Mouse (Mus musculus) brain, embryonic 14.5 days (tissue): ENCODE data around the gene Hexb.

ENCODE experiments used
- CTCF ChIP-seq: fragments of 200-500 bp; IDR thresholded peaks from 2 replicates; pipeline ENCODE4 v1.5.1; 2012; ENCODE audit warnings: inconsistent platforms, mild to moderate bottlenecking, moderate library complexity, borderline replicate concordance; ENCODE audit not compliant: insufficient read depth, insufficient read length; ENCODE audit errors: extremely low read depth
- POLR2A ChIP-seq: fragments of 200-500 bp; IDR thresholded peaks from 2 replicates; pipeline ENCODE4 v1.6.1; 2012; ENCODE audit warnings: mild to moderate bottlenecking, inconsistent platforms, borderline replicate concordance; ENCODE audit not compliant: poor library complexity, insufficient read depth, insufficient read length, severe bottlenecking; ENCODE audit errors: extremely low read depth

DNA sequence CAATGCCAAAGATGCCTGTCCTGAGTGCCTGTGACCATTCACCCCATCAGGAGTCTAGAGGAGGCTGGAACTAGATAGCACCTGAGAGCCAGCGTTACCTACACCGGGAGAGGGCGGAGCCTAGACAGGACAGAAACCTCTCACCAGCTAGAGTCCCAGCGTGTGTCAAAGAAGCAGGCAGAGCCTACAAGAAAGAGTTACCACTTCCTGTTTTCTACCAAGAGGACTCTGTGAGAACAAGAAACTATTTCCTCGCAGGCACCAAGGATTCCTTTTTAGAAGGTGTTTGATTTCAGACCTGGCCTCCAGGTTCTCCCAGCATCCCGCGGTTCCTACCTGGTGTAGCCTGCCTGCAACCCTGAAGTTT lies 9.9 kb upstream of the Hexb start:
- TF ChIP-seq CTCF, result no peak
- TF ChIP-seq POLR2A, result no peak
